Mouse (Mus musculus) forebrain, postnatal 0 days (tissue): ENCODE measurements around the gene Dand5. TPM values are rescaled to one million over a fixed set of nuclear protein-coding genes. Genes with fewer than 3 reads are reported as not detected.
A peak's percentile ranks its signal among the peaks of the same experiment; 100 is the strongest.

ENCODE experiments used
- ATAC-seq: fragments of 200-750 bp; cut with Nextera tagmentation; 2 replicates; pipeline ENCODE4 v1.8.0; 2017; ENCODE audit warnings: mild to moderate bottlenecking, moderate library complexity
- DNase-seq: peaks from one replicate; pipeline ENCODE4 v3.0.0-alpha.2; 2015
- H3K27ac ChIP-seq: fragments of 300-500 bp; sonication (generic); 2 replicates; pipeline ENCODE4 v1.5.1; 2014; ENCODE audit warnings: low read depth, mild to moderate bottlenecking, antibody characterized with exemption, low read length, moderate library complexity, mixed read lengths
- H3K27me3 ChIP-seq: fragments of 300-500 bp; sonication (generic); 2 replicates; pipeline ENCODE4 v1.6.1; 2014; ENCODE audit warnings: mild to moderate bottlenecking, low read length, mixed read lengths; ENCODE audit not compliant: insufficient read depth
- H3K36me3 ChIP-seq: fragments of 300-500 bp; sonication (generic); 2 replicates; pipeline ENCODE4 v1.6.1; 2014; ENCODE audit warnings: mild to moderate bottlenecking, moderate library complexity; ENCODE audit not compliant: insufficient read depth
- H3K4me1 ChIP-seq: fragments of 300-500 bp; sonication (generic); 2 replicates; pipeline ENCODE4 v1.6.1; 2014; ENCODE audit warnings: antibody characterized with exemption; ENCODE audit not compliant: insufficient read depth
- H3K4me2 ChIP-seq: fragments of 300-500 bp; sonication (generic); 2 replicates; pipeline ENCODE4 v1.6.1; 2014; ENCODE audit warnings: low read depth, mild to moderate bottlenecking, moderate library complexity
- H3K4me3 ChIP-seq: fragments of 300-500 bp; sonication (generic); 2 replicates; pipeline ENCODE4 v1.5.1; 2014; ENCODE audit warnings: low read depth, low read length, mixed read lengths
- H3K9ac ChIP-seq: fragments of 300-500 bp; sonication (generic); 2 replicates; pipeline ENCODE4 v1.6.1; 2014; ENCODE audit warnings: mild to moderate bottlenecking
- H3K9me3 ChIP-seq: fragments of 300-500 bp; sonication (generic); 2 replicates; pipeline ENCODE4 v1.6.1; 2016; ENCODE audit warnings: low read length
- CTCF ChIP-seq: sonication (generic); IDR thresholded peaks from 2 replicates; pipeline ENCODE4 v1.5.1; 2016; ENCODE audit warnings: antibody characterized with exemption, control low read depth, low read depth
- WGBS: fragments of 180-500 bp; shearing (Covaris S2); extraction: QIAGEN DNeasy Blood & Tissue Kit; methylation state at CpG from one replicate; pipeline ENCODE4 v1.1.7; 2014; 5-methylcytosine and 5-hydroxymethylcytosine counted together
- polyA plus RNA-seq: library from polyadenylated mRNA; unstranded; fragments of >200 nt; fragmentation: Nextera tagmentation; extraction: Ambion mirVana; gene quantifications from 2 replicates; pipeline ENCODE4 v1.2.1, GENCODE M21; 2015
- total RNA-seq: library from RNA; depleted of rRNA; stranded (reverse); fragments of >200 nt; gene quantifications from 2 replicates; pipeline ENCODE4 v1.2.3, GENCODE M21; 2014

The Dand5 gene
- total and polyA plus RNA-seq, 2 experiments from 2014 or later, result 6.9 to 10.0 TPM

DNA sequence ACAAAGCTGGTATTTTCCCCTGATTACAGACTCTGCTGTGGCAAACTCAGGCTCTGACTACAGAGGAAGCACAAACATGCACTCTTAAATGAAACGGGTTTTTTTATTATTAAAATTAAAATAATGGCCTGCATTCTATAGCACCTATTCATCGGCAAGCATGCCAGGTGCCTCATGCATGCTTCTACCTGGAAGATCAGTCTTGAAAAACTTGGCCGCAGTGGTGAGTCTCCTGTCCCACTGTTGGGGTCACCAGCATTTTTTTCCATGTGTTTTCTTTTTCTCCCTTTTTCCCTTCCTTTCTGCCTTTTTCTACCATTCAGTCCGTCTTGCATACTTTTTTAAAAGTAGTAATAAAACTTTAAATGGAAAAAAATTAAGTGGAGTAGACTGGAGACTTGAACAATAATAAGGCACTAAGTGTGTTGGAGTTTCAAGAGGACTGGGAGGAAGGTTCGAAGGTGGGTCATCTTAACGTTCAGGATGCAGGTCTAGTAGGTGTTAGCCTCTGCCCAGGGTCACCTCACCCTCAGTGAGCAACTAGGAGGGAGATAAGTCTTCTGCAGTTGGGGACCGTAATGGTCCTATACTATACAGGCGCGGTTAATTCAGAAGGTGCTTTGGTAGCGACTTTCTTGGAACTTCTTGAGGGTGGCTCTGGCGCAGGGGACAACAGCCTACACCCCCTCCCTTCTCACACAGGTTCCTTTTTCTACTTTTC is 39.3 kb downstream of the Dand5 start:
- peaks cover 50% of the 10 kb centered on the region for H3K4me1 ChIP-seq
- 27% methylated on average over 11 of the region's 11 CpGs for WGBS
- H3K4me2 ChIP-seq, result peak overlapping the region; percentile 57
- peak overlapping the region; percentile 70 for H3K9ac ChIP-seq
- DNase-seq (no peak), ATAC-seq (no peak)
- H3K27ac ChIP-seq, result peak overlapping the region; percentile 95
- H3K4me3 ChIP-seq, result 0 out of 2 replicates have a peak overlapping the region, but pooled peaks have one; percentile 19
- H3K27me3 ChIP-seq, result no peaks in the 10 kb centered on the region; the same call in 1 of the 2 replicates
- no peaks in the 10 kb centered on the region for H3K36me3 ChIP-seq
- no peaks in the 10 kb centered on the region for H3K9me3 ChIP-seq
- no peak for TF ChIP-seq CTCF

DNA sequence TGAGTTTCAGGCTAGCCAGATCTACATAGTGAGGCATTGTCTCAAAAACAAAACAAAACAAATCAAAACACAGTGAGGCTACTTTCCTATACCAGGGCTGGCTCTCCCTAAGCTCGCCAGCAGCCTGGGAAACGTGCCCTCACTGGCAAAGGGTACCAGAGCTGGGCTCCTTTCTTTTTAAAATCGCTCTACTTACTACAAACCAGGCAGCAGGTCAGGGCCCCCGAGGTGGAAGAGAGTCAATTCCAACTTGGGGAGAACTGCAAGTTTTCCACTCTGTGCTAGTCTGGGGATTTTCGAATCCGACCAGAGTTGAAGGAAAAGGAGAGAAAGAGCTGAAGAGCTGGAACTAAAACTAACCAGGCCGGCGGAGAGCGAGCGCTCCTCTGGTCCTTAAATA is 39.9 kb downstream of the Dand5 start:
- H3K4me2 ChIP-seq, result peak overlapping the region; percentile 57
- peak overlapping the region; percentile 95 for H3K27ac ChIP-seq
- no peak overlapping the region for H3K4me3 ChIP-seq
- WGBS, result 24% methylated on average over 10 of the region's 10 CpGs
- H3K27me3 ChIP-seq, result no peaks in the 10 kb centered on the region; the same call in none of the 2 replicates
- H3K9ac ChIP-seq, result peak overlapping the region; percentile 70
- H3K4me1 ChIP-seq, result peaks cover 49% of the 10 kb centered on the region
- DNase-seq (peak; percentile 58), ATAC-seq (no peak)
- no peaks in the 10 kb centered on the region for H3K36me3 ChIP-seq
- no peaks in the 10 kb centered on the region for H3K9me3 ChIP-seq
- no peak for TF ChIP-seq CTCF

DNA sequence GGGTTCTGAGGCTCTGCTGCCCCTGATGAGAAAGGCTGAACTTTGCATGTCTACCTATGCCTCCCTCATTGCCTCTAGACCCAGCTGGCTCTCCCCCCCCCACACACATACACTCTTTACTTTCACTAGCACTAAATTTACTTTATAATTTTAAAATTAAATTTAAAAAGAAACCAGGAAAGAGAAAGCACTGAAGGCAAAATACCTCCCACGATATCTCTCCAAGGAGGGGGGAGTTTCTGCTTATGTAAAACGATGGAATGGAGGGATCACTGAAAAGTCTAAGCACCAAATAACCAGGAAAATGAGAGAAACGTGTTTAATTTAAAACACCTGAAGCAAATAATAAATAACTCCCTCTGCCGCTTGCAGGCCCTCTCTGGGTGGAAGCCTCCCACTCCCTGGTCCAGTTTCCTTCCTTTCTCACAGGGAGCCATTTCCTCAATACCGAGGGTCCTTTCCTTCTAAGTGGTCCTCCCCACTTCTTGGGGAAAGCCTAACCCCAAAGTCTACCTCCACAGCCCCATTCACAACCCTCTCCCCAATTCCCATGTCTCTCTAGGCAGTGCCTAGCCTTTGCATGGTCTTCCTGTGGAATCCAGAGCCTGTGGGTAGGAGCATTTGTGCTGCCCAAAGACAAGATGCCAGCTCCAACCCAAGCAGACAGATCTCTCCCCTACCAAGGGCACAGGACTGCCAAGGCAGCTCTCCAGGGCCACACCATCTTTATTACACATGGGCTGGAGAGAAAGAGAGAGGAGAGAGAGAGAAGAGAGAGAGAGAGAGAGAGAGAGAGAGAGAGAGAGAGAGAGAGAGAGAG is 40.7 kb downstream of the Dand5 start:
- H3K27ac ChIP-seq, result peak overlapping the region; percentile 95
- WGBS, result 29% methylated on average over 5 of the region's 5 CpGs
- DNase-seq (no peak), ATAC-seq (no peak)
- no peak overlapping the region for H3K4me3 ChIP-seq
- H3K9me3 ChIP-seq, result no peaks in the 10 kb centered on the region
- TF ChIP-seq CTCF, result no peak
- no peaks in the 10 kb centered on the region for H3K36me3 ChIP-seq
- H3K27me3 ChIP-seq, result no peaks in the 10 kb centered on the region; the same call in none of the 2 replicates
- H3K4me1 ChIP-seq, result peaks cover 44% of the 10 kb centered on the region
- H3K9ac ChIP-seq, result peak overlapping the region; percentile 70
- peak overlapping the region; percentile 57 for H3K4me2 ChIP-seq

DNA sequence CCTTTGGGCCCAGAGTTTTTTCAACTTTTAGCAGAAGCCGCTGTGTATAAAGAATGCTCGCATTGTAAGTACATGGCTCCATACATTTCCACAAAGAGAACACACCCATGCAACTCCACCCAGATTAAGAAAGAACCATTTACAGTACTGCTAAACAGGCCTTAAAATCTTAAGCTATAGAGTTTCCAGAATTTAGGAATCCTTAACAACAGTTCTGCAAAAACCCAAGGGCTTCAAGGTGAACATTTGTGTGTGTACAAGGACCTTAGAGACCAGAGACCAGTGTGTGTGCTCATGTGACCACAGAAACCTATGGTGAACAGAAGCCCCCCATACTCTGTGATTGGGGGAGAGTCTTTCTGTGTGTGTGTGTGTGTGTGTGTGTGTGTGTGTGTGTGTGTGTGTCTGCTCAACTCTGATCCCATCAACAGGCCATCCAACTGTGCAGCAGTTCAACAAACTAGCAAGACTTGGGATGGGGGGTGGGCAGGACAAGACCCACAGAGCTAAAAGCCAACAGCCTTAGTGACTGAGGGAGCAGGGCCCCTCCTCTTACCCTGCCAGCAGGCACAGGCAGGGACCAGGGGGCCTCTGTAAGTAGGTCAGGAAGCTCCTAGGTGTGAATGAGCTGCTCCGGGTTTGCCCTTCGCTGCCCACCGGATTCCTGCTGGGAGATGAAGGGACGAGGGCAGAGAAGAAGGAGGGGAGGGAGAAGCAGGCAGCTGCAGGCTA is 41.5 kb downstream of the Dand5 start:
- no peak for DNase-seq

DNA sequence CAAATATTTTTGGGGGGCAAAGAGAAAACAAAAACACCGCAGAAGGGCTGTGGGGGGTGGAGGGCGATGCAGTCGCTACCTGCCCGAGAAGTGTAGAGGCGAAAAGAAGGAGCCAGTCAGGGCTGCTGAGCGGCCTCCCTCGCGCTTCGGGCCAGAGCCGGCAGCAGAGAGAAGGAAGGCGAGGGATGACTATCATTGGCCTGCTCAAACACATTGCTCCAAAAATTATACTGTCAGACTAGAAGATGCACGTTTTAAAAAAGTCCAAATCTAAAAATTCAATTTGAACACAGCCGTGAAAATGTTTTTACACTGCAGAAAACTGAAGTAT is 42.4 kb downstream of the Dand5 start:
- Histone ChIP-seq H3K27me3 (no peaks in the 10 kb centered on the region; the same call in none of the 2 replicates), H3K9me3 (no peaks in the 10 kb centered on the region), H3K27ac (peak overlapping the region; percentile 95), H3K4me1 (peaks cover 44% of the 10 kb centered on the region), H3K36me3 (no peaks in the 10 kb centered on the region), H3K9ac (peak overlapping the region; percentile 61), H3K4me2 (peak overlapping the region; percentile 49), H3K4me3 (no peak overlapping the region)
- WGBS, result 9% methylated on average over 13 of the region's 13 CpGs
- DNase-seq, result peak; percentile 54
- no peak for ATAC-seq
- no peak for TF ChIP-seq CTCF

More for the DNA sequence above, 41.5 kb downstream of the Dand5 start:
- no peak for ATAC-seq
- no peak overlapping the region for H3K4me3 ChIP-seq
- peak overlapping the region; percentile 95 for H3K27ac ChIP-seq
- peak overlapping the region; percentile 28 for H3K9ac ChIP-seq
- H3K4me2 ChIP-seq, result peak overlapping the region; percentile 17; the same call in 1 of the 2 replicates
- peaks cover 38% of the 10 kb centered on the region for H3K4me1 ChIP-seq
- 26% methylated on average over 6 of the region's 6 CpGs for WGBS
- no peaks in the 10 kb centered on the region for H3K36me3 ChIP-seq
- H3K27me3 ChIP-seq, result no peaks in the 10 kb centered on the region; the same call in none of the 2 replicates
- no peaks in the 10 kb centered on the region for H3K9me3 ChIP-seq
- TF ChIP-seq CTCF, result no peak

DNA sequence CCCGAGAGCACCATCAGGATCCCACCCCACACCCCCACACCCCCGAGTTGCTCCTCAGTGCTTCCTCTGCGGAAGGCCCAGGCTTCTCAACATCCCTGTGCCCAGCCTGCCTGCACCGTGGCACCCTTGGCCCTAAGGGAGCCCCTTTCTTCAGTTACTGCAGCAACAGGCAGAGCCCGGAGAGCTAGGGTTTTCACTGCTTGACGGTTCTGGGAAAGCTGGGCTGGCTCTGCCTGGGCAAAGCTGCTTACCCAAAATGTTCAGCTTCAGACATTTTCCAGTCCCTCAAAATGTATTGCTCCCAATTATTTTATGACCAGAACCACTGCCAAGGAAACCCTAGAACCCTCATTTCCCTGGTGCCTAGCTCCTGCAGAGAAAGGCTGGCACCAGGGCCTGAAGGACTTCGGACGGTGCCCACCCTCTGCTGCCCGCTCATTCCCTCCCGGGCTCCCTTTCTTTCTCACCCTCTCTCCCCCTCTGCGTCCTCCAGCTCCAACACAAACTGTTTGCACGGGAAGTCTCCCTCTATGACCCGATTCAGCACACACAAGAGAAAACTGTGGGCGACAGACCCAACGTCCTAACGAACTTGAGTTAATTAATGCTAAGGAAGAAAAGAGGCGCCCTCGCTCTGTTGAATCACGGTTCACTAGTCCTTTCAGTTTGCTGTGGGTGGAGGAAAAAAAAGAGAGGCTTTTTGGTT is 43.0 kb downstream of the Dand5 start:
- Histone ChIP-seq H3K4me1 (peaks cover 44% of the 10 kb centered on the region), H3K27me3 (no peaks in the 10 kb centered on the region; the same call in none of the 2 replicates), H3K4me3 (peak overlapping the region; percentile 15; the same call in 1 of the 2 replicates), H3K27ac (peak overlapping the region; percentile 95), H3K9me3 (no peaks in the 10 kb centered on the region), H3K36me3 (no peaks in the 10 kb centered on the region), H3K4me2 (peak overlapping the region; percentile 49), H3K9ac (peak overlapping the region; percentile 61)
- ATAC-seq (peak; percentile 55), DNase-seq (peak; percentile 70)
- WGBS, result 6% methylated on average over 19 of the region's 19 CpGs
- TF ChIP-seq CTCF, result no peak
